Mouse (Mus musculus) layer of hippocampus, adult 9-10 months (tissue): ENCODE measurements around the gene Celsr3.

Experiments used
- DNase-seq: peaks from one replicate; pipeline ENCODE4 v3.0.0; 2022; ENCODE audit warnings: low spot score

The Celsr3 gene

GRCm38 (mm10) chr9:108854241-108854696 is 28.1 kb downstream of the Celsr3 start:
- no peak for DNase-seq

- no peak for DNase-seq
Measured at GRCm38 (mm10) chr9:108855335-108855734, 29.2 kb downstream of the Celsr3 start.

- DNase-seq = no peak
Measured at GRCm38 (mm10) chr9:108858792-108859527, 32.8 kb downstream of the Celsr3 start.
